Mouse (Mus musculus): Measurements from ENCODE around the gene Stoml1. TPM values are rescaled to one million over a fixed set of nuclear protein-coding genes. Genes with fewer than 3 reads are reported as not detected.
A peak's percentile ranks its signal among the peaks of the same experiment; 100 is the strongest.

The Stoml1 gene
- total RNA-seq (2021), result 1 to 10 TPM; 6.8 to 7.3 TPM
- long read RNA-seq, experiment 1, transcript Stoml1-201 (7 exons, 1,984 nt), result major isoform, 13 of 27 reads
- long read RNA-seq, experiment 1, partial matches to known transcripts, result 0 of 27 reads
- long read RNA-seq, experiment 1, other reads (novel, unspliced or antisense), result 13 of 27 reads
- long read RNA-seq, experiment 2, transcript Stoml1-201 (7 exons, 1,984 nt), result major isoform, 8 of 18 reads
- long read RNA-seq, experiment 2, partial matches to known transcripts, result 0 of 18 reads
- long read RNA-seq, experiment 2, other reads (novel, unspliced or antisense), result 10 of 18 reads

DNA sequence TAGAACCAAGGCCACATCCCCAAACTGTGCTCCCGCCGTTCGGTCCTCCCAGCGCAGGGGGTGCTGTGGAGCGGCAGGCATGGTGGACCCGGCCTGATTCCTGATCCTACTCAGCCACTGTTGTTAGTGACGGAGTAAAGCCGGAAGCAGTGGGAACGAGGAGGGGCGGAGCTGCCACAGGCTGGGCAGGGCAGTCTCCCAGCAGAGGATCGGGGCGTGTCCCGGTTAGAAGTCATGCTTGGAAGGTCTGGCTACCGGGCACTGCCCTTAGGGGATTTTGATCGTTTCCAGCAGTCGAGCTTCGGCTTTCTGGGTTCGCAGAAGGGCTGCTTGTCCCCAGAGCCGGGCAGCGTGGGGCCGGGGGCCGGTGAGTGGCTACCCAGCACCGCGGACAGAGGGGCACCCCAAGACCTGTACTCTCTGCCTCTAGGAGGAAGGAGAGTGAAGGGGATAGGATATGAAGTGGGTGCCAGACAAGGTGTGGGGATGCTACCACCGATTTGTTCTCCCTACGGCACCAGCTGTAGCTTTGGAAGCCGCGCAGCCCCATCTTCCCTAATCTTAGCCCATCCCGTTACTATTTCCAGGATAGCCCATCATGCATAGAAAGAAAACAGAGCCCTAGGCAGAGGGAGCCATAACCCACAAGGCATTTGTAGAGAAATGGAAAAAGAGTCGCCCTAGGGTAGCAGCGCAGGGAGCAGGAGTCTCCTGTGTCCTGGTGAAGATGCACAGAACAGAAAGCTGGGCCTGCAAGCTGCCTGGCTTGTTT lies at the start of gene Stoml1:
Stoml1 (plus strand) TSS at position 132 of the 772 bp plus-strand sequence.
- peak; percentile 95 for DNase-seq (ENCODE audit: low spot score)

DNA sequence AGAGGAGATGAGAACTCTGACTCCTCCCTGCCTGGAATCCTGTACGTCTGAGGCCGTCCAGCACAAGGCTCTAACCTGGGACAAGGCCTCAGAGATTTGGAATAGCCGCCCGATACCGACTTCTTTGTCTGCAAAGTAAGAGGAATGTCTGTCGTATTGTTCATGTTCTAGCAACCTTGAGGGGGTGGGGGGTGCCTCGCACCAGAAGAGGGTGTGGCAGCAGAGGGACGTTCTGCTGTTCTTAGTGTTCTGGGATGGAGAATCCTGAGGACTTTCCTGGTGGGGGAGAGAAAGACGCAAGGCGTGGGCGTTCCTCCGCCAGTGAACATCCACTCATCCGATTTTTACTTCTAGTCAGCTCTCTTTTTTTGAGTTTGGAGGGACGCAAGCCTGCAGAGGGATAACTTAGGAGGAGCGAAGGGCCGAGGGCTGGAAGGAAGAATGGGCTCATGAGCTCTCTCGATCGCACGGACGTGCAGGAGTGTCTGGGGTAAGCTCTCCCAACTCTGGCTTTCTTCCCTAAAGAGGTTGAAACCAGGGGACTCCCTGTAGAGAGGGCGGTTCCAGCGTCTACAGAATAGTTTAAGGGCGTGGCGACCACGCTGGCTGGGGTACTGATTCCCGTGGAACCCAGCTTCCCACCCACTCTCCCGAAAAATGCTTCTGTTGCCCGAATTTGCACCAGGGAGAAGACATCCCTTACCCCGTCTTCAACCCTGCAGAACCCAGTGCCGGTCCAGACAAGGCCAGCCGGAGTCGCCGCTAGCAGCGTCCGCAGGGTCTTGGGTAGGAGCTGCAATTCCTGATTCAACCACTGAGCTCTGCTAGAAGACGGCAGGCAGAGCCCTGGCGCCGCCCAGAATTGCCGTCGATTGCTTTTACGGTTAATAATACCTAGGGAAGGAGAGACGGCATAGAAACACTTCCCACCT lies 49.2 kb upstream of the Stoml1 start, which contains the start of the genes Islr and Islr2:
Islr (minus strand) TSS at position 791 of the 932 bp plus-strand sequence.
Islr2 (minus strand) TSS at position 804 of the 932 bp plus-strand sequence.
- DNase-seq (ENCODE audit: low spot score), result peak; percentile 61

GRCm38 (mm10) chr9:58204448-58205000 lies 48.4 kb upstream of the Stoml1 start:
- DNase-seq (ENCODE audit: low spot score), result peak; percentile 95

GRCm38 (mm10) chr9:58206013-58206412 lies 47.0 kb upstream of the Stoml1 start:
- no peak for DNase-seq (ENCODE audit: low spot score)

GRCm38 (mm10) chr9:58209462-58210303 lies 43.3 kb upstream of the Stoml1 start:
- DNase-seq (ENCODE audit: low spot score), result no peak

GRCm38 (mm10) chr9:58210304-58210627 lies 42.7 kb upstream of the Stoml1 start:
- DNase-seq (ENCODE audit: low spot score), result no peak

- no peak for DNase-seq (ENCODE audit: low spot score)
These were observed 39.6 kb upstream of the Stoml1 start for GRCm38 (mm10) chr9:58213377-58213776.

DNA sequence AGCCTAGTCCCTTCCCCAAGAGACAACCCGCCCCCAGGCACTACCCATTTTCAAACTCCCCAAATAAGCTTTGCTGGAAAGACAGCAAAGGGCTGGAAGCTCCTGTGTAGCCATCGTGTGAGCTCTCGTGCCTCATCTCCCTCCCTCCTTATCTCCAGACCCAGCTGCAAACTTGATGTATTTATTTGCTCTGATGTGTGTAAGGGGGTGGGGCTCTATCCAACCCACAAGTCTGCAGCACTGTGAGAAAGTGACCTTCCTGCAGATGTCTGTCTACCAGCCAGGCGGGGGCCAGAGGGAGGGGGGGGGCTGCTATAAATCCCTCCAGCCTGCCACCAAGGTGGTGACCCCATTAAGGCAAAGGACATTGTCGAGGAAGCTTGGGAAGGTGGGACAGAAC lies 39.1 kb upstream of the Stoml1 start:
- DNase-seq (ENCODE audit: low spot score), result no peak

GRCm38 (mm10) chr9:58214519-58215180 lies 38.3 kb upstream of the Stoml1 start:
- no peak for DNase-seq (ENCODE audit: low spot score)

DNA sequence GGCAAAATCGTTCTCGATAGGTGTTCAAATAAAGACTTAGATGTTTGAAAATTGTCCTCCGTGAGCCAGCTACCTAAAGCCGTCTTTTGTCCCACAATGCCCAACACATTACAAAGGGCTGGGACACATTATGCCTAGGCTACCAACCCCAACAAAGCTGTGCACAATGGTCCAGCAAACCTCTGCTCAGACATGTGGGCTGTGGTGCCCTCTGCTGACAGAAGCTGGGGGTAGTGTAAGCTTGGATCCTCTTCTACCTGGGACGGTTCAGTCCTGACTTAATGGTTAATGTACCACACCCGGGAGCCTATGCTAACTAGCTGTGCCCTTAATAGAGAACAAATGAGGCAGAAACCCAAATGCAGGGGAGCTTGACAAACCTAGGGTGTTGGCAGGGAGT lies 36.6 kb upstream of the Stoml1 start:
- no peak for DNase-seq (ENCODE audit: low spot score)

DNA sequence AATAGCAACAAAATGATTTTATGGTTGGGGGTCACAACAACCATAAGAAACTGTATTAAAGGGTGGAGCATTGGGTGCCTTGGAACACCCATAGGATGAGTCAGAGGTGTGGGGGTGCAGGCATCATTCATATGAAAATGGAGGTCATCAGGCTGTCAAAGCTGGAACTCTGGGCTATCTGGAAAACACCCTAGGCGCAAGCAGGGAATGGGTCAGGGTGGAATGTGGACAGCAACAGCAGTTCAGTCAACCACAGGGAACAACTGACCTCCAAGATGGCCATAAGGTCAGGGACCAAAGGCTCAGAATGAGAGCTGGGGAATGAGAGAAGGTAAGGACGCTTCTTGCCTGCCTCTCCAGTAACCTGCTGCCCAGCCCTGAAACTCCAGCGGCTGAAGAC lies 34.4 kb upstream of the Stoml1 start:
- DNase-seq (ENCODE audit: low spot score), result no peak

GRCm38 (mm10) chr9:58220218-58220903 lies 32.6 kb upstream of the Stoml1 start:
- no peak for DNase-seq (ENCODE audit: low spot score)

DNA sequence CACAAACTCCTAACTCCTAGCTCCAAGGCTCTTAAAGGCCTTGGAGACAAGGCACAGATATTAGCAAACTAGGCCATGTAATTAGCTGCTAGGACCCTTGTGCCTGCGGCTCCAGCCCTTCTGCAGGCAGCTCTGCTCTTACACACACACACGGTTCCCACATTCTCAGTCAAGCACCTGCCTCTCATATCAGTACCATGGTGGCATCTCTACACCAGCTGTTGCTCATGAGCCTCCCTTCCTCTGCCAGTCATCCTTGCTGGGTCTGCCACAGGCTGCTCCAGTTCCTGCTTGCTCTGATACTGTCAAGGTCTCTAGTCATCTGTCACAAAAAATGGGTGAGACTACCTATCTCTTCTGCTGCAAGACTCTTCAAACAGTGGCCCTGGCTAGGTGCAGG lies 28.6 kb upstream of the Stoml1 start:
- no peak for DNase-seq (ENCODE audit: low spot score)

DNA sequence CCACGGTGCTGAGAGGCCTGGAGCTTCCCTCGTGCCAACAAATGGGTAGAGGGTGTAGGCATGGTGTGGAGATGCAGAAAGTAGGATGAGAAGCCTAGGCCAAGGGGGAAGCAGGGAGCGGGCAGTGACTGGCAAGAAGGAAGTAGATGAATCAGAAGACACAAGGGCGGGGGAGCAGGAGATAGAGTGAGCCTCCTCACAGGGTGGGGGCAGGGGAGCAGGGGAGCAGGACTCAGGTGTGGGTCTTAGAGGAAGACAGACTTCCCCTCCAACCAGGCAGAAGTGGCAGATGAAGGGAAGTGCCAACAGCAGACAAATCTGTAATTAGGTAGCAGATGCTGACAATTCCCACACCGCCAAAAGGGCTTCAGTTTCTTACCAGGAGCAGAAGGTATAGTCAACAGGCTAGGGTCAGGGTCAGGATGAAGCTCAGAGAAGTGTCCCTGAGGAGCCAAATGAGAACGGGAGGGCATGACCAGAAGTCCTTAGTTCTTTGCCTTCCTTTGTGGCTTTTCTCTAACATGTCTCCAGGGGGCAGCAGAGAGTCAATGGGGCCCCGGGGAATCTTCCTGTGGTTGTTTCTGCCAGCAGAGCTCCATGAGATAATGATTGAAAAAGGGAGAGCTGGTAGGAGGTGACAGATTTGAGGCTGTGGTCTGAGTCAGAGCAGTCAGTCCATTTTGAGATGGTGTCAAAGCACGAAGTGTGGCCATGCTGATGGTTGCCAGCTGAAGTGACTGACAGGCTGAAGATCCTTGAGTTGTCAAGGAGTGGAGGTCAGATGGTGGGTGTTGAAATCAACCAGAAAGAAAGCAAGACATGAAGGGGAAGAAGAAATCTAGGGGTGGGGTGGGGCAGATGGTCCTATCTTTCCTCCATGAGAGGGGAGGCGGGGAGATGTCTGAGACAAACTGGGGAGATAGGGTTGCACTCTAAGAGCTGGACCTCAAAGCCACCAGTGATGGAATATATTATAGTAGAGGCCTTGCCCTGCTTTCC lies 26.8 kb upstream of the Stoml1 start:
- DNase-seq (ENCODE audit: low spot score), result peak; percentile 68

- no peak for DNase-seq (ENCODE audit: low spot score)
These were observed 24.0 kb upstream of the Stoml1 start for GRCm38 (mm10) chr9:58228777-58229466.

DNA sequence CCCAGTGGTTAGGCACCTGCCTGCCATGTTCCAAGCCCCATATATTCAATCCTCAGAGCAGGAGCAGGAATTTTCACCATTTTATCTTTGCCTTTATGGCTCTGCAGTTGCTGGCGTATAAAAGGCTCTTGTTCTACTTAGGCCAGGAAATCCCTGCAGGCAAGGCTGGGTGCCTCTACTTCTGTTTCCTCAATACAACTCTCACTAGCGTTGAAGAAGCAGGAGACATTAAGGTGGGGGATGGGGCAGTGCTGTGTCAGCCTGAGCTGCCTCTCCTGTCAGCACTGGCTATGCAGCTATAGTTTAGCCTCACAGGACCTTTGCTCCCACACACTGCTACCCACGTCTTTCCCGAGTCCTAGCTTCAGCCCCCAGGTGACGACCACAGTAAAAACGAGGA lies 21.2 kb upstream of the Stoml1 start:
- DNase-seq (ENCODE audit: low spot score), result no peak

DNA sequence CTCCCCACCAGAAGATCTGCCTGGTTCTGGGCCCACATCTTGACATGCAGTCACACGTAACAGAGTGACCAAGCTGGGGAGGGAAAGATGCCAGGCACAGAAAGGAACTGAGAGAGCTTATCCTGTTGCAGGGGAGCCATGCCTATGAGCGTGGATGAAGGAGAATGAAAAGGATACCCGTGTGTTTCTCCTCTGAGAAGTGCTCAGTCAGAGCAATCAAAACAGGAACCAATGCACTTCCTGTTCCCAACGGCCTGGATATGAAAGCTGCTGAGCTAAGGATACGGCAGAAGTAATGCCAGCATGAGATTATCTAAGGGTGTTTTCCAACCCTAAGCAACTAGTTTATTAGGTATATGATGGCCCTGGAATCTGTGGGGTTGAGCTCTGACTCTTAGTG lies 20.6 kb upstream of the Stoml1 start:
- peak; percentile 24 for DNase-seq (ENCODE audit: low spot score)

Data from gastrocnemius, adult 18-20 months (tissue).